Mouse (Mus musculus) effector memory CD4-positive, alpha-beta T cell, adult 7 months (primary cell): ENCODE data around the gene Krt34. TPM values are rescaled to one million over a fixed set of nuclear protein-coding genes. Genes with fewer than 3 reads are reported as not detected.

ENCODE experiments used
- polyA plus RNA-seq: library from polyadenylated mRNA; unstranded; fragments of 100-300 nt; shearing (Covaris generic); gene quantifications from one replicate; pipeline ENCODE4 v1.2.1, GENCODE M21; 2017

Gene Krt34
- polyA plus RNA-seq: 0.32 TPM

DNA sequence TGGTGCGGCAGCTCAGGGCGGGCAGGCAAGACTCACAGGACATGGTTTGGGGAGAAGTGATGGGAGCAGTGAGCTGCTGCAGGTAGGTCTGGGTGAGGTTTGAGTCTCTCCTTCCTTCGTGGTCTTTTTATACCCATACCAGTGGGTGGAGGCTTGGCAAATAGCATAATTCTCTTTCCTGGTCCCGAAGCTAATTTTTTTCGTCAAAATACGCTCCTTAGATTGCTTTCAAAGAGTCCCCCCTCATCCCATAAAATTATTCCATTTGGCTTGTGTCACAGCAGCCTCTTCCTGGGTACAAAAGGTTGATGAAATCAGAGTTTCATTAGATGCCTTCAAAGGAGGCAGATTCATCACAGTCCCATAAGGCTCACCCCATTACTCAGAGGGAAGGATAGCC lies at the start of gene Krt34:
Krt34 (minus strand) TSS at position 101 of the 400 bp plus-strand sequence.

DNA sequence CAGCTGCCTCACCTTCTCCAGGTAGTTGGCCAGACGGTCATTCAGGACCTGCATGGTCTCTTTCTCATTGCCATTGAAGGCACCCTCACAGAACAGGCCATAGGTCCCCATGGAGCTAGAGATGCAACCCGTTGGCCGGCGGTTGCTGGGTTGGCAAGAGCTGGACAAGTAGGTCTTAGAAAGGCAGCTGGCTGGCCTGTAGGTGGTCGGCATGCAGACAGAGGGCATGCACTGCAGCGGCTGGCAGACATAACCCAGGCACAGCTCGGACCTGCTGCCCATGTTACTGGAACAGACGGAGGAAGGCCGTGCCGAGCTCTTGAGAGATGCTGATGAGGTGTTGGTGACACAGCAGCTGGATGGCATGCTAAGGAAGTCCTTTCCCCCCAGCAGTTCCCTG lies 46.5 kb upstream of the Krt34 start, which contains the start of gene Krt32:
Krt32 (minus strand) TSS at position 366 of the 400 bp plus-strand sequence.

DNA sequence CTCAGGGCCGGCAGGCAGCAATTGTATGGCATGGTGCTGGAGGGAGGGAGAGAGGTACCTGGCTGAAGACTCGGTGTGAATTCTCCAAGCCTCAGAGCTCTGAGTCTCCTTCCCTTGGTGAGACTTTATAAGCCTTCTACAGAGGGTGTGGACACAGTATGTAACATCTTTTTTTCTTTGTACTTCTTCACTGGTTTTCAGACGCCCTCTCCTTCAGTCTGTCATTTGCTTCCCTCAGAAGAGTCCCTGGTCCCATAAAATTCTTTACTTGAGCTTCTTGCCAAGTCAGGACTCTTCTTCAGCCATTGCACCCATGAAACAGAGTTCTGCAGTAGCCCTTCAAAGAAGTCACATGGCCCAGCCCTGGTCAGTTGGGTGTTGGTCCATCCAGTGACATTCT lies 9.1 kb upstream of the Krt34 start, which contains the start of gene Krt31:
Krt31 (minus strand) TSS at position 101 of the 400 bp plus-strand sequence.

DNA sequence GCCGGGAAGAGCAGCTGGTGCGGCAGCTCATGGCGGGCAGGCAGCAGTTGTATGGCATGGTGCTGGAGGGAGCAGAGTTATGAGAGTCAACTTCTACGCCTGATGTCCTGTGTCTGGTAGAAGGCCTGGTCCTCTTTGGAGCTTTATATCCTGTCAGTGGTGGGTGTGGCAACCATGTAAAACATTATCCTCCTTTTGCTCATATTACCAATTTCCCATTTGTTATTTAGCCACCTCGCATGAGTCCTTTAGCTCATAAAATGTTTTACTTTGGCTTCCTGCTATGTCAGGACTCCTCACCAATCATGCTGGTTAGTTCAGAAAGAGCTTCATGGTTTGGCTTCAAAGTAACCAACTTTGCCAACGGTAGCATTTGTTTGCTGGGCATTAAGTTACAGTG lies 11.6 kb downstream of the Krt34 start, which contains the start of gene Krt33b:
Krt33b (minus strand) TSS at position 101 of the 400 bp plus-strand sequence.

DNA sequence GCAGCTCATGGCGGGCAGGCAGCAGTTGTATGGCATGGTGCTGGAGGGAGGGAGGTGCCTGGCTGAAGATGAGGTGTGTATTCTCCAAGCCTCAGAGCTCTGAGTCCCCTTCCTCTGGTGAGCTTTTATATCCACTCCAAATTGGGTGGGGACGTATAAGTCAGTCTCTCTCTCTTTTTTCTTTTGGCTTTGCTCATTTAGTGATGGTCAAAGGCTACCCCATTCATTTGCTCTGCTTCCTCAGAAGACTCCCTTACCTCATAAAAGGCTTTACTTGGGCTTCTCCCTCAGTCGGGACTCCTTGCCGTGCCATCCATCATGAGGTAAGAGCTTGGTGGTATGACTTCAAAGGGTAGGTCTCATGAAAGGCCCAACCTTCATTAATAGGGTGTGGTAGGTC lies 25.2 kb downstream of the Krt34 start, which contains the start of gene Krt33a:
Krt33a (minus strand) TSS at position 101 of the 400 bp plus-strand sequence.

DNA sequence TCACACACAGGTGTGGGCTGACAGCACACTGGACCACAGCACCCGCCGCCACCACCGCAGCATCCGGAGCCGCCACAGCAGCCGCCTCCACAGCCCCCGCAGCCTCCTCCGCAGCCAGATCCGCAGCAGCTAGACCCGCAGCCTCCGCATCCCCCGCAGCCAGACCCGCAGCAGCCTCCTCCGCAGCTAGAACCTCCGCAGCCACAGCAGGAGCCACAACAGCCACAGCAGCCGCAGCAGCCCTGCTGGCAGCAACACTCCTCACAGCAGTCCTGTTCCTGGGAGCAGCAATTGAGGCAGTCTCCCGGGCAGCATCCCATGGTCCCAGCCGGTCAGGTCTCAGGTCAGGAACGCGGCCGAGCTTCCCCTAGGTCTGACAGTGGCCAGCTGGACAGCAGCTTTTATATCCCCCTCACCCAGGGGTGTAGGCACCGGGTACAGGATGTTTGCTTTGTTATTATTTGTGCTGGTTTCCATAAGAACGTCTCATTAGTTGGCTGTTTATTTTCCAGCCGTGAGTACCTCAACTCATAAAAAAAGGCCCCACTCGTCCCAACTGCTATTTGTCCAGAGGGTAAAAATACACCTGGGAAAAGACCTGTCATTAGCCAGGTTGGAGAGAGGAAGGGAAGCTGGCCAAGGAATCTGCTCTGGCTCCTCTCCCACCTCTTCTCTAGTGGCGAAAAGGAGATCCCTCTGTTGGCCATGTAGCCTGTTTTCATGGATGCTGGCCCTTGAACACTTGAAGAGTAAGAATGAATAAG lies 47.6 kb downstream of the Krt34 start, which contains the start of gene Krtap17-1:
Krtap17-1 (minus strand) TSS at position 375 of the 764 bp plus-strand sequence.

Other genes starting within 250 kb of the Krt34 start
- not detected for gene Gm11596, start 248.1 kb downstream of the Krt34 start, polyA plus RNA-seq
- not detected for gene Gm11569, start 242.6 kb downstream of the Krt34 start, polyA plus RNA-seq
- gene Gm11554, start 237.1 kb downstream of the Krt34 start, polyA plus RNA-seq: not detected
- not detected for gene Krtap4-13, start 231.7 kb downstream of the Krt34 start, polyA plus RNA-seq
- not detected for gene Gm11564, start 225.9 kb downstream of the Krt34 start, polyA plus RNA-seq
- not detected for gene 2300003K06Rik, start 203.5 kb downstream of the Krt34 start, polyA plus RNA-seq
- not detected for gene Krtap4-16, start 189.9 kb downstream of the Krt34 start, polyA plus RNA-seq
- not detected for gene Gm11568, start 183.6 kb downstream of the Krt34 start, polyA plus RNA-seq
- not detected for gene Gm11559, start 177.1 kb downstream of the Krt34 start, polyA plus RNA-seq
- gene Krtap9-1, start 168.2 kb downstream of the Krt34 start, polyA plus RNA-seq: not detected
- gene Gm11567, start 162.4 kb downstream of the Krt34 start, polyA plus RNA-seq: not detected
- not detected for gene Krtap31-1, start 133.6 kb downstream of the Krt34 start, polyA plus RNA-seq
- gene Gm11565, start 126.8 kb downstream of the Krt34 start, polyA plus RNA-seq: not detected
- not detected for gene Krtap31-2, start 105.3 kb downstream of the Krt34 start, polyA plus RNA-seq
- 0.60 TPM for gene Krtap9-5, start 93.1 kb downstream of the Krt34 start, polyA plus RNA-seq
- not detected for gene Krtap29-1, start 62.5 kb downstream of the Krt34 start, polyA plus RNA-seq
- not detected for gene Krtap16-1, start 55.0 kb downstream of the Krt34 start, polyA plus RNA-seq
- gene Krtap17-1, start 47.6 kb downstream of the Krt34 start, polyA plus RNA-seq: not detected
- gene Krt33a, start 25.3 kb downstream of the Krt34 start, polyA plus RNA-seq: not detected
- gene Krt33b, start 11.7 kb downstream of the Krt34 start, polyA plus RNA-seq: not detected
- not detected for gene Krt31, start 9.0 kb upstream of the Krt34 start, polyA plus RNA-seq
- not detected for gene Krt32, start 46.7 kb upstream of the Krt34 start, polyA plus RNA-seq
- gene Krt35, start 54.7 kb upstream of the Krt34 start, polyA plus RNA-seq: not detected
- not detected for gene Krt36, start 64.1 kb upstream of the Krt34 start, polyA plus RNA-seq
- not detected for gene Krt13, start 80.0 kb upstream of the Krt34 start, polyA plus RNA-seq
- gene Krt15, start 94.4 kb upstream of the Krt34 start, polyA plus RNA-seq: not detected
- 0.74 TPM for gene Krt19, start 107.1 kb upstream of the Krt34 start, polyA plus RNA-seq
- gene Krt9, start 151.7 kb upstream of the Krt34 start, polyA plus RNA-seq: not detected
- not detected for gene Krt14, start 166.0 kb upstream of the Krt34 start, polyA plus RNA-seq
- 0.40 TPM for gene Krt16, start 207.3 kb upstream of the Krt34 start, polyA plus RNA-seq
- gene Krt17, start 219.5 kb upstream of the Krt34 start, polyA plus RNA-seq: not detected
- not detected for gene Krt42, start 228.3 kb upstream of the Krt34 start, polyA plus RNA-seq